Mouse (Mus musculus): ENCODE measurements around the gene Mfap3.
"Not testable (repeated sequence)": the region's sequence is repeated elsewhere in the genome, so short reads cannot be mapped to it uniquely, and the experiment has no call there.

Gene Mfap3

DNA sequence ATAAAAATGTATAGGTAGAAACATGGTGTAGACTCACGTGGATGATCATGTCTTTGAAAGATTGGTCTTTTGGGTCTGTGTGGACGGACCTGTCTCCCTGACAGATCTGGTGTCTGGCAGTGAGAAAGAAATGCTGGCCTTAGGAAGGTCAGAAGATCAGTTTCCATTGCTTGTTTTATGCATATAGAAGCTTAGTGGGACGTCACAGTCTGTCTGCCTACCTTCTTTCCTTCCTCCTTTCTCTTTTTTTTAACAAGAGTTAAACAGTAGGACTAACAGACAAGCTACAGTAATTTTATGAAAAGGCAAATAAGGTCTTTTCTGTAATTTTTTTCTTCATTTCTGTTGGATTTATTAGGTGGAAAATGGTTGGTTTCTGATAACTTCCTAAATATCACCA is 10.6 kb downstream of the Mfap3 start:
- no peak for DNase-seq (ENCODE audit: low spot score)

DNA sequence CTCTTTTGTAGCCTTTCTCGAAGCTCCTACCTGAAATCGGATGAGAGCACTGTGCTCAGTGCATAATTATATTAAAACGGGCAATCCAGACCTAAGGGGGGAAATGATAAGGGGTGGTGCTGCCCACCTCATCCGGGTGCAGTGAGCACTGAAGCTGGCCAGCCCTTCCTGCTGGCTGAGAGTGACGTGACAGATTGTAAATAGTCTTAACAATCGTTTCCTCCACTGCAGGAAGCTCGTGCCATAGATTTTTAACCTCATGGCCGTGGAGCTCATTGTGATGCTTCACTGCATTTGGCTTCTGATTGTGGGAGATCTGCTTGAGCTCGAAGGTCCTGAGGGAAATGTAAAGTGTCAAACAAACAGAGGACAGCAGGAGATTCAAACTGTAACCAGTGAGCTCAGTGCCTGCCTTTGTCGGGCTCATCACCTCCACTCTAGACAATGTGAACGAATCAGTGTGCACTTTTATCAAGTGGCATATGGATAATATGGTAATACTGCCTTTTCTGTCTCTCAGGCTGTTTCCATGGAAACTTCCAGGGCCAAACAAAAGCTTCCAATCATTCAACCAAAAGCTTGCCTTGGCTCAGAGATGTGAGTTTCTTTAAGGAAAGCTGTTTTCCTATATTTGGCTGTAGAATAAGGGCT is 13.0 kb downstream of the Mfap3 start:
- DNase-seq (ENCODE audit: low spot score): no peak

DNA sequence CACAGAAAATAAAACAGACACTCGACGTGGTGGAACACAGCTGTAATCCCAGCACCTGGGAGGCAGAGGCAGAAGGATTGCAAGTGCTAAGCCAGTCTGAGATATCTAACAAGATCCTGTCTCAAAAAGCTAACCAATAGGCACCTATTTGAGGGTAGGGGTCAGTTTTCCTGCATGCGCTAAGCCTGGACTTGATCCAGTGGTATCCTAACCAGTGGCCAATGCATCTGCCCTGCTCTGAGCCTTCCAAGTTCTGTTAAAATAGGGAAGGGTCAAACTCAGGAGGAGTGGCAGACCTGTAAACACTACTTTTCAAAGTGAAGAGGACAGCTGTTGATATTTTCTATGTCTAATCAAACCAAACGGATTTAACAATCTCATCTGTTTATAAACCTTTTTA is 13.8 kb downstream of the Mfap3 start:
- no peak for DNase-seq (ENCODE audit: low spot score)

DNA sequence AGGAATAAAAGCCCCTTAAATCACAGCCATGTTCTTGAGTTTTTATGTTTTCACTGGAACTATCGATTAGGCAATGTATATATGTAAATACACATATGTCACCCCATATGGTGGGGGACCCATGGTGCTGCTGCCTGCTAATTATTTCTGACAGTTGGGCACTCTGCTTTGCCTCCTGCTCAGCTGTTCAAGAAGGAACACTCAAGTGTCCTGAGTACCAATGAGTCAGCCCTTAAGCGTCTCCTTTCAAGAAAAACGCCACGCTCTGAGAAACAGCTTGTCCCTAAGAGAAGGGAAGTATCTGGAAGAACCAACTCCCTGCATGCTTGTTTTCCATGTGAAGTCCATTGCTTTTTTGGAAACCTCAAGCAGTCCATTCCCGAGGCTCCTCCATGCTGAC is 17.4 kb downstream of the Mfap3 start:
- DNase-seq (ENCODE audit: low spot score): no peak

DNA sequence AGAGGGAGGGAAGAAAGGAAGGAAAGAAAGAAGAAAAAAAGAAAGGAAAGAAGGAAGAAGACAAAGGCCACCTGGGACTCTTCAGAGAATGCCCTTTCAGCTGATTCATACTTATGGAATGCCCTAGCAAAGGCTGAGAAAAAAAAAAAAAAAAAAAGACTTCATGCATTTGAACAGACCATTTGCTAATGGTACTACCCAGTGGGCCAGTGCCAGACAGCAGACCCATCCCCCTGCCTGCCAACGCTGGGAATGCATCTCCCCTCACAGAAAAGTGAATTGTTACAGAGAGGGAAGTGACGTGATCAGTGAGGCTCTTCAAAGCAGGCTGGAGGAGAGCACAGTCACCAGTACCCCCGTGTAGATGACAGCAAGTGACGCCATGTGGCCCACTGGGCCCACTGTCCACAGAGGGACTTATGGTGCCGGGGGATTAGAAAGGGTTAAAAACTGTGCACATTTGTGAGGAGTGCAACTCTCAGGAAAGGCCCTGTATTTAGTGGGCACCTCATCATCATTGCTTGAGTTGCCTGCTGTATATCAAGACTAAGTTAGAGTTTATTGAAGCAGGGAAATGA is 21.5 kb downstream of the Mfap3 start:
- DNase-seq (ENCODE audit: low spot score): no peak

DNA sequence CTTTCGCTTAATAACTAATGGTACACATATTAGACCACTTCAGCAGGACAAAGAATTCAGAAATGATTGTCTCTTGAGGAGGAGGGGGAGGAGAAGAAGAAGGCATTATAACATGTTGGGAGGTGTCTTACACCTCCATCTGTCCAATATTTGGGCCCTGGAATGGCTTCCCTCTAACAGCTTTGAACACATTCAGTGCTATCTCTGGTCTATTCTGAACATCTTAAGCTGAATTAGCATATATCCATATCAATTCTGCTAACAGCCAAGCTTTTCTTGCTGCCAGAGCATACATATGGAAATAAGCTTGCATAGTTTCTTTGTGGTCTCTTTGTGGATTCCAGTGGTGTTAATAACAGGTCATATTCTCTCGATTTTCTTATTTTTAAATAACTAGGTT is 22.2 kb downstream of the Mfap3 start:
- no peak for DNase-seq (ENCODE audit: low spot score)

DNA sequence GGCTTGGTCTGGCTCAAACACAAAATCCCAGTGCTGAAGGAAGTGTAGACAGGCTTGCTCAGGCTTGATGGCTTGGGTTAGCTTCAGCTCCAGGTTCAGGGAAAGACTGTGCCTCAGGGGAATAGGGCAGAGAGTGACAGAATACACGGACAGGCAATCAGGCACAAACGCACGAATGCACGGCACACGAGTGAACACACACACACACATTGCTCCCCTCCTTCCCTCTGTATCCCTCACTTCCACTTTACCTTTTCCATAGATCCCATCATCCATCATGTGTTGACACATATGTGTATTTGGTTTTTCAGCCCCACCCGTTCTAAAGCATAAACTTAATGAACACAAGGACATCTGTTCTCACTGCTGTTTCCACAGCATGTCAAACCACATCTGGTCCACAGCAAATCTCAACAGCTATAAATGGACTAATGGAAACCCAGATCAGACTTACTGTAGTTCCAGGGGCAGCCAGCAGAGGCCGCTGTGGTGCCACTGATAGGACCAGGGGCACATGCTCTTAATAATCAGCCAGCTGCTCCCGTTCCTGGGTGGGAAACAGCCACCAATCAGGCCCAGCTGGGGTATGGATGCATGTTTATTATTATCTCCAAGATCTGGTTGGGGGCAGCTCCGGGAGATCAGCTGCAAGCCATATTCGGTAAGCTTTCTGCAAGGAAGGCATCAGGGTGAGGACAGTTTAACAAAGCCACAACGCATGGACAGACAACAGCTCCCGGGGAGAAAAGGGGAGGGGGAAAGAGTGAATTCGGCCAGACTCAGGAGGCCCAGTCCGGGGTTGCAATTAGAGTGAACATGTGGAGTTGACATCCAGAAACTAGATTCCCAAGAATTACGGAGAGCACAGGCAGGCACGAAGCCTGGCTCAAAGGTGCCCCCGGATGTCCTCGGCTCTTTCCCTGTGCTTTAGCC is 30.4 kb downstream of the Mfap3 start:
- DNase-seq (ENCODE audit: low spot score): peak; percentile 76

DNA sequence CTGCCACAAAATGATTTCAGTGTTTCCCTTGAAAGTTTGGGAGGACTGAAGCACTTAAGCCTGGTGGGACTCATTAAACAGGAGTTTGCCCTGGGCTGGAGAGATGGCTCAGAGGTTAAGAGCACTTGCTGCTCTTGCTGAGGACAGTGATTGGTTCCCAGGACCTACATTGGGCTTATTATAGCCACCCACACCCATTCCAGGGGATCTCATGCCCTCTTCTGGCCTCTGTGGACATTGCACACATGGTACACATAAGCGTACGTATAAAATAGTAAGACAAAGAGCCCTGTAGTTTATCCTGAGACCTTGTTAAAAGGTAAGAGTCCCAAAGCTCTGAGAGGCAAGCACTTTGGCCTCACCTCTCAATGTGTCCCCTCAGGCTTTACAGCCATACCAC is 31.8 kb downstream of the Mfap3 start:
- DNase-seq (ENCODE audit: low spot score): no peak

DNA sequence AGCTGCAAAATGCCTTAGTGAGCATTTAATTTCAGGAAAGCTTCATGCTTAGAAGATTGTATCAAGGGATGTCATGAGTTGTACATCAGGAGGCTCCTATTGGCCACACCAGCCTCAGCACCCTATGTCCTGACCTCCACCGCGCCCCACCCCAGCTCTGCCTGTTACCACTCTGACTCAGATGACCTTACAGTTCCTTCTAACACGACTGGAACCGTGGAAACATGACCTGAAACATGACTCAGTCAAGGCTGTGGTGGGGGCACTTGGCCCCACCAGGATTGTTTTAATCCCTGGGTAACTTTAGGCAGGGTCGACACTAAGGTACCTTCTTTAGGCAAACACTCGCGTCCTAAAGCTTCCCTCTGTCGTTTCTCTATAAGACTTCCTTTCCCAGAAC is 32.6 kb downstream of the Mfap3 start:
- DNase-seq (ENCODE audit: low spot score): no peak

DNA sequence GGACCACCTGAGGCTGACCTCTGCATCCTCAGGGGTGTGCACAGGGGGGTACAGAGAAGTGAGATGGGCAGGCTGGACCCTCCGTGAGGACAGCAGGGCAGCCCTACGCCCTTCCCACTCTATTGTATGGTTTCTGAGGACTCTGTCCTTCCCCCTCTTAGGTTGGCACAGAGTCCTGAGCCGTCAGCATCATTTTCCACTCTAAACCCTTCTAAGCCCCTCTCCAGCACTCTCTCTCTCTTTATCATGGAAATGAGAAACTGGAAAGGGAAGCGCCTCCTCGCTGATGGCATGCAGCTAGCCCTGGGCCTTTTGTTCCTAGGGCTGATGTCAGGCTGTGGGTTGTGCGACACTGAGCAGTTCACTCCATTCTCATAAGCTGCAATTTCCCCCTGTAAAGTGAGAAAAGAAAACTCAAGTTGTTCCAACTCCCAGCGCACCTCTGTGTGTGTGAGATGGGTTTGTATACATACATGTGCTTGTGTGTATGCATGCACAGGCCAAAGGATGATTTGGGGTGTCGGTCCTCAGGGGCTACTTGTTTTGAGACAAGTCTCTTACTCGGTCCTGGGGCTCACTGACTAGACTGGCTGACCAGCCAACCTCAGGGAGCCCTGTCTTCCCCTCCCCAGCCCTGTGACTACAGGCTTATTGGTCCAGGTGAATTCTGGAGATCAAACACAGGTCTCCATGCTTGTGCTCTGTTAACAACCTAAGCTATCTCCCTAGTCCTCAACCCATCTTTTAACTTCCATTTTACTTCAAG is 34.7 kb downstream of the Mfap3 start:
- no peak for DNase-seq (ENCODE audit: low spot score)

DNA sequence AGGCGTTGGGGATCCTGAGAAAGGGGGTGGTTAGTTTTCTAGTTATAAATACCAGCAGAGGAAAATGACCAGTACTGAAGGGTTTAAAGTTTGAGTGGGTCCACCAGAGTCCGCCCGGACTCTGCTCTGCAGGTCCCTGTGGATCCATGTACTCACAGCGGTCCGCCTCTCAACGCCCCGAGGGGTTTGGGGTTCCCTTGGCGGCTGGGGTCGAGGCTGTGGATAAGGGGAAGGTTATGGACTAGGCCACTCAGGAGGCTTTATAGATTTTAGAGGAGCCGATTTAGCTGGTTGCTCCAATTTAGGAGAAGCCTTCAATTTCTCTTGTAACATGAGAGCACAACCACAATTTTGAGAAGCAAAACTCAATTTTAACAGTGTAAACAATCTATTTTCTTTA is 39.5 kb downstream of the Mfap3 start:
- DNase-seq (ENCODE audit: low spot score): not testable (repeated sequence)

DNA sequence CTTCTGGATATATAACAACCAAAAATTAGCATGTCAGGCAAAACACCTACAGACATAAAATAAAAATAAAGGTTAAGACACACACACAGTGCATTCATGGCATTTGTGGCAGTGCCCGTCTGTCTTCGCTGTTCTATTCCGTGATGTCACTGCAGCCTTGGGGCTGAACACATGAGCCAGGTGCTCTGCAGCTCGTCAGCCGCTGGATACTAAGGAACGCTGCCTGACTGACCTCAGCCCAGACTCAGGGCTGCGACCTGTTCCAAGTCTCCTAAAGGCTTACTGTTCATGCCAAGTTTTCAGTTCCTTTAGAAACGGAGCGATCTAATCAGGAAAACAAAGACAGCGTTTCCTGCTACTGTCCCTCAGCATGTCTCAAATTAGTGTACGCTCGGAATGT is 46.1 kb downstream of the Mfap3 start:
- DNase-seq (ENCODE audit: low spot score): no peak

DNA sequence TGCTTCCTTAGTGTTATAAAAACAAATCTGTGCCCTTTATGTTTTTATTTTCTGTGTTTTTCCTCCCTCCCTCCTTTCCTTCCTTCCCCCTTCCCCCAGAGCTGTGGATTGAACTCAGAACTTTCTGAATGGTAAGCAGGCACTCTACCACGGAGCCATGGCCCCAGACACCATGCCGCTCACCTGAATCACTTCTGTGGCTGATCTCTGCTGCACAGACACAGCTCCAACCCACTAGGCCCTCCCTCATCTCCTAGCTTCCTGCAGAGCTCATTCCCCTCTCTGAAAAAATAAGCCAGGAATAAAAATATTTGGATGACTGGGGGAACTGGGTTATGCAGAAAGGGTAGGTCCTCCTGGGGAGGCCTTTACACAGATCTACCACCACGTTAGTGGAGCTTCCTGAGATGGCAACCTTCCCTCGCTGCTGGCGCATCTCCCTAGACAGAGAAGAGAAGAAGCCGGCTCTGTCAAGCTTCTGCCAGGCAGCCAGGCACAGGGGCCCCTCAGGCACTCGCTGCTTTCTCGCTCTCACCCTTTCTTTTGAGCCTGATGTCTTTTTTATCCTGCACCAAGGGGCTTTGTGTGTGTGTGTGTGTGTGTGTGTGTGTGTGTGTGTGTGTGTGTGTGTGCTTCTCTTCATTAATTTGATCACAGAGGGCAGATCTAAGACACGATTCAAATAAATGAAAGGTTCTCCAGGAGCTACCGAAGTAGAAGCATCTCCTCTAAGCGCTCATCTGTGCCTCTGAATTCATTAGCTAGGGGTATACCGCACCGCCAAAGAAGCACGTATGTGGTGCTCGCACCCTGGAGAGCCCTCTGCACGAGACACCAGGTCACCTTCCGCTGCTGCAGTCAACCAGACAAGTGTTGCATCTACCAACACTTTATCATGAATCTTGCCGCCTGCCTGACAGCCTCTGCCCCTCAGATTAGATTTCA is 47.9 kb downstream of the Mfap3 start:
- no peak for DNase-seq (ENCODE audit: low spot score)

DNA sequence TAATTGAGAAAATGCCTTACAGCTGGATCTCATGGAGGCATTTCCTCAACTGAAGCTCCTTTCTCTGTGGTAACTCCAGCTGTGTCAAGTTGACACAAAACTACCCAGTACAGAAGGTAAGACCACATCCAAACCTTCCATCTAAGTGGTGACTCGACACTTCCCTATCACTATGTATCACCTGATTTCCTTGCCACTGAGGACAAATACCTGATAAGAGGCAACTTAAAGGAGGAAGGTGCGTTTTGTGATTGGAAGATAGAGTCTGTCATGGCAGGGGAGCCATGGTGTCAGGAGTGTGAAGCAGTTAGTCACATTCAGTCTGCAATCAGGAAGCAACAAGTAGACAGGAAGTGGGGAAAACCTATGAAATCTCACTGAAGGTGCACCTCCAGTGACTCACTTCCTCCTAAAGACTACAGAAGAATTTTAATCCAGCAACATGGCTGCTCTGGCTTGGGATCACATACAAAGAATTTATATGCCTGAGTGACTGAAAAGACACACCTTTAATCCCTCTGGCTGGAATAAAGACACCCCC is 50.6 kb downstream of the Mfap3 start:
- no peak for DNase-seq (ENCODE audit: low spot score)

DNA sequence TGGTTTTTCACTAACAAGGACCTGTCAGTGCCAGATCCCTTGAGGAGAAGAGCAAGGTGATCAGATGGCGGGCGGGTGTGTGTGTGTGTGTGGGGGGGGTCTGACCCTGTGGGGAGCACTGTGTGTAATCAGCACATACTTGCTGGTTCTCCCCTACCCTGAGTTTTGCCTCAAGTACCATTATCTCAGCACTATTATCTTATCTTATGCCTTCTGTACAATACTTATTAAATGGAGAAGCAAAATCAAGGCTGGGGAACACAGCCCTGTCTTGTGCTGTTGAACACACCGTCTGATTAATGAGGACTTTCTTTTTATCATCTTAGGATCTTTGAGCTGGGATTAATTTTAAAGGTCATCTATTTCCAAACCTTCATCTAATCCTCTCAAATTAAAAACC is 52.6 kb downstream of the Mfap3 start:
- no peak for DNase-seq (ENCODE audit: low spot score)

DNA sequence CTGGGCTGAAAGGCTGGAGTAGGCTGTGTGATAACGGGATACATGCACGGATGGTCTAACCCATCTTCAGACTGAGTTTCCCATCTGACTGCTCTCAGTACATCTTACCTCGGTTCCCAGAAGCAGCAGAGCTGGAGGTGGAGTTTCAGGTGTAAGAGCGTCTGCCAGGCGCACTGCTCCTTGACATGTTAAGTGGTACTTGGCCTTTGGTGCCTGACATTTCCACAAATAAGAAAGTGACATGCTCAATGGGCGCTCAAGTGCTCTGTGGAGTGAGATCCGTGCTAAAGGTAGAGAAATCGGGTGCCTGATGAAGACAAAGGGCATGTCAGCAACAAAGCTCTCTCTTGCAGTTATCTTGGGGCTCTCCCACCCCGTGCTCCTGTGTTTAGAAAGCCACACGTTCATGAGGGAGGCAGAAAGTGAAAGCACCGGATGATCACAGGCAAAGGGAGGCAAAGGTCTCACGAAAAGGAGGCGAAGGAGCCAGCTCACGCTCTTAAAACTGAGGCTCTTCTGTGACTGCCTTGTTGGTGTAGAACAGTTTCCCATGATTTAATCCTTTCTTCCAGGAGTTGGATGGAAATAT is 55.3 kb downstream of the Mfap3 start:
- DNase-seq (ENCODE audit: low spot score): no peak

DNA sequence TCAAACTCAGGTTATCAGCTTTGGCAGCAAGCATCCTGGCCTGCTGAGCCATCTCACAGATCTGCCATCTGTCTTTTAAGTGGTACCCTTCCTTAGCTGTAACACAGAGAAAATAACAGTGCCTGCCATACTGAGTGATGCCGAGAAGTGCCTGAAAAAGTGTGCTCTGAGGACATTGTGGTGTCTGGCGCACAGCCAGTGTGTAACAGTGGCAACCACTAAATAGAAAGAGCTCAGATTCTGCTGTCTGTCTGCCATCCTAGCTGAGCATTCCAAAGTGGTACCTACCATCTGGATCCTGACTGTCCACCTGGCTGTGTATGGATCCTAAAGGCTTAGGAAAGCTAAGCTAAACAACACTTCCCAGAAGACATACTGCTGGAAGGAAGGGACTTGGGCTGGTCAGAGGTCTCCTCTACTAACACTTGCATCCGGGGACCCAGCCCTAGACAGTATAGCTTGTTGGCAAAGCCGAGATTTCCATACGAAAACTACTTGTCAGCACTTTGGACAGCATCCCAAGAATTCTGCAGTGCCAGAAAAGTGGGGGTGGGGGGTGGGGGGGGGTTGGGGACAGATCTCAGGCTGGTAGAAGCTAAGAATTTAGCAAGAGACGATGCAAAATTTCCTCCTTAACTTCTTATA is 58.5 kb downstream of the Mfap3 start:
- DNase-seq (ENCODE audit: low spot score): no peak

DNA sequence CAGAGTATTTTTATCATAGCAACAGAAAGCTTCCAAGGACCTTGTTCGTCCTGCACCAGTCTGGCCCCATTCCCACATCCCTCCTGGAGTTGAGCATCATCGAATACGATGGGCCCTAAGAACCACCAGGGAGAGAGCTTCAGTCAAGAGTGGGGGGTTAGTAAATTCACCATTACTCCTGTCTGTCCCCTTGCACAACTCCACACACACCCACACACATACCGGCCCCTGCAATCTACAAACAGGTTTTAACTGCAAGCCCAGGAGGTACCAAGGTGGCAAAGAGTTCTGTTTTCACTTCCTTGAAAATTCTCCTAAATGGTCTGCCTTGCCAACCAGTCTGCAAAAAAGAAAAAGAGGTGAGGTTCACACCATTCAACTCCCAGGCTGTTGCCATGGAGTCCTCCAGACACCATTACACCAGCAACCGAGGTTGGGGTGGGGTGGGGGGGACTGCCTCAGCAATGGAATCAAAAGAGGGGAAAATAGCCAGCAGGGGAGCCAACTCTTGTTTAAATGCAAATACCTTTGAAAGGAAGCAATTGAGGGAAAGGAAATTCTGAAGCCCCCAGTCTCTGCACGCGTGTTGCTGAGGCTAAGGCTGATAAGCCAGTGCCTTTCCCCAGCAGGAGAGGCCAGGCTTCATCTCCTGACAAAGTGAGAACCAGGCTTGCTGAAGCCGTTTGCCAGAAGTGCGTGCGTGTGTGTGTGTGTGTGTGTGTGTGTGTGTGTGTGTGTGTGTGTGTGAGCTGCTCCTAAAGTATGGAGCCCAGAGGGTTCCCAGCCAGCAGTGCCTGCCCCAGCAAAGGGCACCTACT is 64.6 kb downstream of the Mfap3 start:
- no peak for DNase-seq (ENCODE audit: low spot score)

Data from ovary, postnatal 36 days (tissue).